Mouse (Mus musculus) stomach, postnatal 0 days (tissue): ENCODE results near the gene Arid3a.

Source experiments
- CTCF ChIP-seq: IDR thresholded peaks from 2 replicates; pipeline ENCODE4 v1.5.1; 2016; ENCODE audit warnings: antibody characterized with exemption, low read depth, mild to moderate bottlenecking, moderate library complexity
- EP300 ChIP-seq: optimal IDR thresholded peaks from 2 replicates; pipeline ENCODE3; 2016; ENCODE audit warnings: antibody characterized with exemption

DNA sequence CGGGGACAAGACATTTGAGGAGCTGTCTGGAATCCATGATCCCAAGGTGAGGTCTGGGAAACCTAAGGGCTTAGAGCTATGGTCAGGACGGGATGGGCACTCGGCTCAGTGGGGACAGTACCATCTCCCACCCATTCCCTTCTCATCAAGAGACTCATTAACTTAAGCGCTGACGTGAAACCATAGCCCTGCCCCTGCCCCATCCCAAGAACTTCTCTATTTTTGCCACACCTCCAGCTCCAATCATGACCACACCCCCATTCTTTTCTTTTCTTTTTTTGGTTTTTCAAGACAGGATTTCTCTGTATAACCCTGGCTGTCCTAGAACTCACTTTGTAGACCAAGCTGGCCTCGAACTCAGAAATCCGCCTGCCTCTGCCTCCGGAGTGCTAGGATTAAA is 47.8 kb downstream of the Arid3a start:
- TF ChIP-seq CTCF (no peak), EP300 (no peak)
